Mouse (Mus musculus) spleen, adult 2 months (tissue): ENCODE results near the gene Asnsd1. TPM values are rescaled to one million over a fixed set of nuclear protein-coding genes. Genes with fewer than 3 reads are reported as not detected.
A peak's percentile ranks its signal among the peaks of the same experiment; 100 is the strongest.
"Not testable (repeated sequence)": the region's sequence is repeated elsewhere in the genome, so short reads cannot be mapped to it uniquely, and the experiment has no call there.

Experiments
- DNase-seq, 2 experiments: peaks; one replicate each; pipeline versions ENCODE4 v3.0.0 to v3.0.0-alpha.2; 2012 to 2021; ENCODE audit warnings: low spot score in 2 of 2, low read depth in 1 of 2
- H3K27ac ChIP-seq: fragments of 200-500 bp; 2 replicates; pipeline ENCODE4 v1.5.1; 2012; ENCODE audit warnings: low read length, inconsistent platforms; ENCODE audit not compliant: insufficient read depth
- H3K27me3 ChIP-seq: fragments of 200-500 bp; 2 replicates; pipeline ENCODE4 v1.6.1; 2012; ENCODE audit warnings: mild to moderate bottlenecking, moderate library complexity, low read length, inconsistent platforms; ENCODE audit not compliant: control insufficient read depth, insufficient read depth
- H3K36me3 ChIP-seq: fragments of 200-500 bp; 2 replicates; pipeline ENCODE4 v1.6.1; 2012; ENCODE audit warnings: mild to moderate bottlenecking, low read length, inconsistent platforms; ENCODE audit not compliant: control insufficient read depth, insufficient read depth
- H3K4me1 ChIP-seq: fragments of 200-500 bp; 2 replicates; pipeline ENCODE4 v1.6.1; 2011; ENCODE audit warnings: inconsistent platforms; ENCODE audit not compliant: control insufficient read depth, insufficient read depth, insufficient read length
- H3K4me3 ChIP-seq: fragments of 200-500 bp; 2 replicates; pipeline ENCODE4 v1.5.1; 2011; ENCODE audit warnings: mild to moderate bottlenecking, inconsistent platforms; ENCODE audit not compliant: insufficient read depth, insufficient read length; ENCODE audit errors: extremely low read depth
- CTCF ChIP-seq: fragments of 200-500 bp; IDR thresholded peaks from 2 replicates; pipeline ENCODE4 v1.5.1; 2011; ENCODE audit warnings: mild to moderate bottlenecking, inconsistent platforms; ENCODE audit not compliant: insufficient read depth, insufficient read length, insufficient replicate concordance; ENCODE audit errors: extremely low read depth
- POLR2A ChIP-seq: fragments of 200-500 bp; IDR thresholded peaks from 2 replicates; pipeline ENCODE4 v1.6.1; 2011; ENCODE audit warnings: low read depth, low read length, inconsistent platforms
- WGBS: fragments of 180-500 bp; shearing (Covaris S2); methylation state at CpG from one replicate; pipeline ENCODE4 v1.1.7; 2018; 5-methylcytosine and 5-hydroxymethylcytosine counted together
- polyA plus RNA-seq: library from polyadenylated mRNA; depleted of rRNA; stranded (reverse); fragments of >200 nt; gene quantifications from 2 replicates; pipeline ENCODE4 v1.2.3, GENCODE M21; 2012; rRNA removed

Gene Asnsd1
- 4.8 and 5.9 TPM in 2 replicates for polyA plus RNA-seq

GRCm38 (mm10) chr1:53352327-53353261 lies at the start of gene Asnsd1, which contains the start of the genes Asdurf and Gm28551:
Gene Asnsd1 (minus strand): TSS chr1:53352752.
Gene Asdurf (minus strand): TSS chr1:53352619.
Gene Gm28551 (minus strand): TSS chr1:53352667.
- Histone ChIP-seq H3K36me3 (peaks cover 7% of the 10 kb centered on the region), H3K27me3 (no peaks in the 10 kb centered on the region), H3K27ac (peak within 1 kb of the TSS; percentile 88), H3K4me3 (peak within 1 kb of the TSS; percentile 96), H3K4me1 (peaks cover 6% of the 10 kb centered on the region)
- peak; percentile 93 to 97 for DNase-seq
- WGBS: under 1% methylated on average over 44 of the region's 44 CpGs
- TF ChIP-seq CTCF: peak; percentile 8; the same call in 1 of the 2 replicates
- TF ChIP-seq POLR2A: peak; percentile 85

GRCm38 (mm10) chr1:53393936-53394760 lies 41.6 kb upstream of the Asnsd1 start:
- 63% methylated on average over 21 of the region's 21 CpGs for WGBS
- H3K36me3 ChIP-seq, H3K4me3 ChIP-seq, H3K27ac ChIP-seq, H3K27me3 ChIP-seq, DNase-seq, H3K4me1 ChIP-seq: not testable (repeated sequence)

GRCm38 (mm10) chr1:53388762-53389161 lies 36.2 kb upstream of the Asnsd1 start:
- Histone ChIP-seq H3K4me1 (no peaks in the 10 kb centered on the region), H3K27me3 (no peaks in the 10 kb centered on the region), H3K27ac (no peak overlapping the region), H3K36me3 (no peaks in the 10 kb centered on the region), H3K4me3 (no peak overlapping the region)
- no peak for DNase-seq
- TF ChIP-seq CTCF (no peak), POLR2A (no peak)
- 90% methylated on average over 11 of the region's 14 CpGs for WGBS

GRCm38 (mm10) chr1:53384085-53384688 lies 31.6 kb upstream of the Asnsd1 start:
- H3K4me3 ChIP-seq: no peak overlapping the region
- no peaks in the 10 kb centered on the region for H3K27me3 ChIP-seq
- WGBS: 80% methylated on average over 6 of the region's 6 CpGs
- H3K27ac ChIP-seq: no peak overlapping the region
- no peak for DNase-seq
- TF ChIP-seq POLR2A (no peak), CTCF (no peak)
- no peaks in the 10 kb centered on the region for H3K4me1 ChIP-seq
- H3K36me3 ChIP-seq: no peaks in the 10 kb centered on the region

- H3K27ac ChIP-seq: no peak overlapping the region
- H3K36me3 ChIP-seq: no peaks in the 10 kb centered on the region
- DNase-seq: no peak
- H3K4me1 ChIP-seq: no peaks in the 10 kb centered on the region
- no peaks in the 10 kb centered on the region for H3K27me3 ChIP-seq
- WGBS: 64% methylated on average over 3 of the region's 3 CpGs
- no peak overlapping the region for H3K4me3 ChIP-seq
- no peak for TF ChIP-seq CTCF
- TF ChIP-seq POLR2A: no peak
These were observed 25.2 kb upstream of the Asnsd1 start for GRCm38 (mm10) chr1:53377731-53378130.

- H3K27me3 ChIP-seq, H3K4me1 ChIP-seq, DNase-seq, H3K4me3 ChIP-seq, H3K36me3 ChIP-seq, H3K27ac ChIP-seq: not testable (repeated sequence)
- WGBS: 91% methylated on average over 2 of the region's 2 CpGs
These were observed 23.4 kb upstream of the Asnsd1 start for GRCm38 (mm10) chr1:53375965-53376364.

GRCm38 (mm10) chr1:53358988-53359387 lies 6.4 kb upstream of the Asnsd1 start:
- Histone ChIP-seq H3K36me3 (no peaks in the 10 kb centered on the region), H3K4me3 (no peak overlapping the region), H3K27ac (no peak overlapping the region), H3K4me1 (no peaks in the 10 kb centered on the region), H3K27me3 (no peaks in the 10 kb centered on the region)
- DNase-seq: no peak
- TF ChIP-seq POLR2A (no peak), CTCF (no peak)
